Mouse (Mus musculus) midbrain, embryonic 13.5 days (tissue): ENCODE data around the gene Srrm4. TPM values are rescaled to one million over a fixed set of nuclear protein-coding genes. Genes with fewer than 3 reads are reported as not detected.
A peak's percentile ranks its signal among the peaks of the same experiment; 100 is the strongest.

ENCODE experiments used
- ATAC-seq: fragments of 200-750 bp; cut with Nextera tagmentation; 2 replicates; pipeline ENCODE4 v1.8.0; 2017; ENCODE audit warnings: mild to moderate bottlenecking, moderate TSS enrichment, moderate library complexity
- H3K27ac ChIP-seq: fragments of 300-500 bp; sonication (generic); 2 replicates; pipeline ENCODE4 v1.5.1; 2015; ENCODE audit warnings: inconsistent platforms, mild to moderate bottlenecking, moderate library complexity
- H3K27me3 ChIP-seq: fragments of 300-500 bp; sonication (generic); 2 replicates; pipeline ENCODE4 v1.6.1; 2015; ENCODE audit warnings: mild to moderate bottlenecking, inconsistent platforms
- H3K36me3 ChIP-seq: fragments of 300-500 bp; sonication (generic); 2 replicates; pipeline ENCODE4 v1.6.1; 2015; ENCODE audit warnings: mild to moderate bottlenecking, inconsistent platforms
- H3K4me1 ChIP-seq: fragments of 300-500 bp; sonication (generic); replicated peaks from 2 replicates; pipeline ENCODE4 v1.6.1; 2015; ENCODE audit warnings: inconsistent platforms
- H3K4me2 ChIP-seq: fragments of 300-500 bp; sonication (generic); replicated peaks from 2 replicates; pipeline ENCODE4 v1.6.1; 2015; ENCODE audit warnings: moderate library complexity, mild to moderate bottlenecking, inconsistent platforms
- H3K4me3 ChIP-seq: fragments of 300-500 bp; sonication (generic); replicated peaks from 2 replicates; pipeline ENCODE4 v1.5.1; 2015; ENCODE audit warnings: mild to moderate bottlenecking, inconsistent platforms
- H3K9ac ChIP-seq: fragments of 300-500 bp; sonication (generic); replicated peaks from 2 replicates; pipeline ENCODE4 v1.6.1; 2015; ENCODE audit warnings: mild to moderate bottlenecking, inconsistent platforms
- H3K9me3 ChIP-seq: fragments of 300-500 bp; sonication (generic); 2 replicates; pipeline ENCODE4 v1.6.1; 2016; ENCODE audit warnings: mild to moderate bottlenecking, inconsistent platforms
- WGBS: fragments of 180-500 bp; shearing (Covaris S2); methylation state at CpG from one replicate; pipeline ENCODE4 v1.1.7; 2015; 5-methylcytosine and 5-hydroxymethylcytosine counted together
- polyA plus RNA-seq: library from polyadenylated mRNA; unstranded; fragments of >200 nt; fragmentation: Nextera tagmentation; extraction: Ambion mirVana; gene quantifications from 2 replicates; pipeline ENCODE4 v1.2.1, GENCODE M21; 2015

Srrm4 gene
- polyA plus RNA-seq, 1 experiment from 2014 or later: 22.5 TPM

GRCm38 (mm10) chr5:116448409-116449191 is 143.0 kb downstream of the Srrm4 start:
- H3K4me3 ChIP-seq: no peak overlapping the region

GRCm38 (mm10) chr5:116447821-116448350 is 143.7 kb downstream of the Srrm4 start:
- ATAC-seq: no peak
- no peak overlapping the region for H3K4me2 ChIP-seq
- no peak overlapping the region for H3K4me3 ChIP-seq
- H3K27me3 ChIP-seq: peaks cover 6% of the 10 kb centered on the region; the same call in 1 of the 2 replicates
- no peaks in the 10 kb centered on the region for H3K9me3 ChIP-seq
- H3K4me1 ChIP-seq: peaks cover 28% of the 10 kb centered on the region
- 48% methylated on average over 11 of the region's 11 CpGs for WGBS
- H3K27ac ChIP-seq: no peak overlapping the region
- peaks cover 55% of the 10 kb centered on the region for H3K36me3 ChIP-seq
- H3K9ac ChIP-seq: no peak overlapping the region

More at GRCm38 (mm10) chr5:116448409-116449191, 143.0 kb downstream of the Srrm4 start:
- Histone ChIP-seq H3K27me3 (peaks cover 6% of the 10 kb centered on the region; the same call in 1 of the 2 replicates), H3K9me3 (no peaks in the 10 kb centered on the region), H3K36me3 (peaks cover 53% of the 10 kb centered on the region), H3K9ac (no peak overlapping the region), H3K27ac (no peak overlapping the region), H3K4me1 (peaks cover 29% of the 10 kb centered on the region), H3K4me2 (no peak overlapping the region)
- WGBS: 7% methylated on average over 10 of the region's 11 CpGs
- ATAC-seq: no peak

DNA sequence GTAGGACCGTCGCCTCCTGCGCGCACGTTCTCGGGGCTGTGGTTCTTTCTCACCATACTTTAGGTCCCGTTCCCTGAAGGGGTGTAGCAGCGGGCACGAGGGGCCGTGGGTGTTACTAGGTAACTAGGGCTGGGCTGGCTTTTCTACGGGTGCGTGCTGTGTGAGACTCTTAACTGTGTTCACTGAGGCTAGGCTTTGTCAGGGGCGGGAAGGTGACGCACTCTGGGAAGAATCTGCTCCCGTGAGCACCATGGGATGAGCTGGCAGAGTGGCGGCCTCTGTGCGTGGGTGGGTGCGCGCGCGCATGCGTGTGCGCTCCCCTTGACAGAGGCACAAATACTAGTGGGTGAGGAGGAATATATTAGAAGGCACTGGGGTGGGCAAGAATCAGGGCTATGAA is 145.1 kb downstream of the Srrm4 start:
- WGBS: 45% methylated on average over 23 of the region's 23 CpGs
- no peak overlapping the region for H3K27ac ChIP-seq
- H3K9me3 ChIP-seq: no peaks in the 10 kb centered on the region
- H3K4me3 ChIP-seq: no peak overlapping the region
- peaks cover 6% of the 10 kb centered on the region; the same call in 1 of the 2 replicates for H3K27me3 ChIP-seq
- peaks cover 50% of the 10 kb centered on the region for H3K36me3 ChIP-seq
- H3K4me2 ChIP-seq: no peak overlapping the region
- peaks cover 30% of the 10 kb centered on the region for H3K4me1 ChIP-seq
- no peak overlapping the region for H3K9ac ChIP-seq
- ATAC-seq: peak; percentile 37

GRCm38 (mm10) chr5:116445634-116446367 is 145.8 kb downstream of the Srrm4 start:
- ATAC-seq: 0 out of 2 replicates have a peak, but pooled peaks have one; percentile 2
- Histone ChIP-seq H3K27me3 (peaks cover 5% of the 10 kb centered on the region; the same call in 1 of the 2 replicates), H3K4me1 (peaks cover 30% of the 10 kb centered on the region), H3K4me2 (no peak overlapping the region), H3K36me3 (peaks cover 51% of the 10 kb centered on the region), H3K4me3 (no peak overlapping the region), H3K9ac (no peak overlapping the region), H3K27ac (no peak overlapping the region), H3K9me3 (no peaks in the 10 kb centered on the region)
- WGBS: 60% methylated on average over 10 of the region's 10 CpGs

- Histone ChIP-seq H3K4me1 (peaks cover 30% of the 10 kb centered on the region), H3K27ac (0 out of 2 replicates have a peak overlapping the region, but pooled peaks have one; percentile 3), H3K9me3 (no peaks in the 10 kb centered on the region), H3K4me2 (no peak overlapping the region), H3K9ac (no peak overlapping the region), H3K36me3 (peaks cover 42% of the 10 kb centered on the region), H3K27me3 (no peaks in the 10 kb centered on the region), H3K4me3 (no peak overlapping the region)
- 63% methylated on average over 27 of the region's 27 CpGs for WGBS
- no peak for ATAC-seq
Measured at GRCm38 (mm10) chr5:116444517-116444916, 147.1 kb downstream of the Srrm4 start.

DNA sequence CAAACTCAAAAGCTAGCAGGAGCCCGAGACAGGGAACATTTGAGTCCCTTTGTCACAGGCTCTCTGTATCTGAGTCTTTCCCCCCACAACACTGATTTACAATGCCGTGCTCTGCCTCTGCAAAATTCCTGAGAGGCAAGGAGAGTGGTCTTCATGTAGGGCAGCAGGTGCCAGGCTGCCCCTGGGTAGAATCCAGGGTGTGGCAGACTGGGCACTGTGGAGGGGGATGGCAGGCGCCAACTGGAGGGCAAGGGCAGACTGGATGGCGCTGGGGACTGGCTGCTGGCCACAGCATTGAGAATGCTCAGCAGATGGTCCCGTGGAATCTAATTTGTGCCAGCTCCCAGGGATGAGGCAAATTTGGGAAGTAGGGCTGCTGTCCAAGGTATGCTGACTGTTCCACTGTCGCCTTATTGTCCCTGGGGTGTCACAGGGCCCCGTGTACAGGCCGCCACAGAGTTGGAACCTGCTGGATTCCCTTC is 148.1 kb downstream of the Srrm4 start:
- no peak overlapping the region for H3K4me3 ChIP-seq
- H3K9ac ChIP-seq: no peak overlapping the region
- H3K4me1 ChIP-seq: peaks cover 25% of the 10 kb centered on the region
- H3K4me2 ChIP-seq: no peak overlapping the region
- 80% methylated on average over 8 of the region's 8 CpGs for WGBS
- H3K27me3 ChIP-seq: no peaks in the 10 kb centered on the region
- H3K9me3 ChIP-seq: no peaks in the 10 kb centered on the region
- 0 out of 2 replicates have a peak, but pooled peaks have one; percentile 29 for ATAC-seq
- peak overlapping the region; percentile 61; the same call in 1 of the 2 replicates for H3K27ac ChIP-seq
- H3K36me3 ChIP-seq: peaks cover 39% of the 10 kb centered on the region

GRCm38 (mm10) chr5:116442697-116443458 is 148.7 kb downstream of the Srrm4 start:
- ATAC-seq: no peak
- Histone ChIP-seq H3K4me3 (no peak overlapping the region), H3K9ac (no peak overlapping the region), H3K36me3 (peaks cover 39% of the 10 kb centered on the region), H3K27ac (no peak overlapping the region; the same call in 1 of the 2 replicates), H3K27me3 (no peaks in the 10 kb centered on the region), H3K4me2 (no peak overlapping the region), H3K9me3 (no peaks in the 10 kb centered on the region), H3K4me1 (peaks cover 20% of the 10 kb centered on the region)
- 74% methylated on average over 7 of the region's 7 CpGs for WGBS

- no peak overlapping the region for H3K9ac ChIP-seq
- peaks cover 28% of the 10 kb centered on the region for H3K36me3 ChIP-seq
- ATAC-seq: no peak
- WGBS: 83% methylated on average over 4 of the region's 4 CpGs
- no peak overlapping the region for H3K4me2 ChIP-seq
- no peak overlapping the region for H3K27ac ChIP-seq
- peaks cover 12% of the 10 kb centered on the region for H3K4me1 ChIP-seq
- H3K9me3 ChIP-seq: no peaks in the 10 kb centered on the region
- H3K4me3 ChIP-seq: no peak overlapping the region
- no peaks in the 10 kb centered on the region for H3K27me3 ChIP-seq
Measured at GRCm38 (mm10) chr5:116440251-116440650, 151.4 kb downstream of the Srrm4 start.

DNA sequence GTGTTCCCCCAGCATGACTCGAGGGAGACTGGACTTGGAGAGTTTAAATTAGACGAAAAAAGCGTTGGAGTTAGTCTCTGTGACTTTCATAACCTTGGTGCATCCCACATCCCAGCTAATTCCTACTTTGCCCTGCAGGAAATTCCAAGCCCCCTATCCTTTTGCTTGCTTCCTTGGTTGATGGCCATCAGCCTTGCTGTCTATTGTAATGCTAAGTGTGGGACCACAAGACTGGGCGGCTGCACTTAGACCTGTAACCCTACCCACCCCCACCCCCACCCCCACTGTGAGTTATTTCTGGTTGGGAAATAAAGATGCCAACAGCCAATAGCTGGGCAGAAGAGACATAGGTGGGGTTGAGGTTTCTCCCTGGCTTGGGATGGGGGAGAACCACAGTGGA is 153.3 kb downstream of the Srrm4 start:
- Histone ChIP-seq H3K4me2 (no peak overlapping the region), H3K4me3 (no peak overlapping the region), H3K9me3 (no peaks in the 10 kb centered on the region), H3K9ac (no peak overlapping the region), H3K36me3 (peaks cover 14% of the 10 kb centered on the region), H3K27ac (no peak overlapping the region), H3K27me3 (no peaks in the 10 kb centered on the region), H3K4me1 (peaks cover 10% of the 10 kb centered on the region)
- WGBS: 31% methylated on average over 4 of the region's 4 CpGs
- no peak for ATAC-seq

- H3K4me1 ChIP-seq: peaks cover 6% of the 10 kb centered on the region; the same call in 1 of the 2 replicates
- no peak overlapping the region for H3K9ac ChIP-seq
- H3K27ac ChIP-seq: no peak overlapping the region
- no peak overlapping the region for H3K4me3 ChIP-seq
- H3K9me3 ChIP-seq: no peaks in the 10 kb centered on the region
- no peak overlapping the region for H3K4me2 ChIP-seq
- H3K36me3 ChIP-seq: peaks cover 1% of the 10 kb centered on the region; the same call in 1 of the 2 replicates
- H3K27me3 ChIP-seq: no peaks in the 10 kb centered on the region
- ATAC-seq: peak; percentile 50
Measured at GRCm38 (mm10) chr5:116436117-116436516, 155.5 kb downstream of the Srrm4 start.
